Mouse (Mus musculus): ENCODE measurements around the gene Sstr4. TPM values are rescaled to one million over a fixed set of nuclear protein-coding genes. Genes with fewer than 3 reads are reported as not detected.
A peak's percentile ranks its signal among the peaks of the same experiment; 100 is the strongest.

Gene Sstr4
- polyA plus RNA-seq (2014; fragmentation: Nextera tagmentation; extraction: Ambion mirVana), result 2.2 and 2.5 TPM in 2 replicates

- ATAC-seq (replicated peaks; ENCODE audit: insufficient number of reproducible peaks, low FRiP score, low TSS enrichment, low read depth) (peak; percentile 66), DNase-seq (ENCODE audit: low spot score) (peak; percentile 65)
- peak within 1 kb of the TSS; percentile 54 for H3K9ac ChIP-seq (replicated peaks; ENCODE audit: low read length)
- no peaks in the 10 kb centered on the region for H3K36me3 ChIP-seq (replicated peaks; ENCODE audit: control insufficient read depth, insufficient read depth, low read depth, low read length)
- H3K4me3 ChIP-seq (ENCODE audit: low read depth, low read length), result peak within 1 kb of the TSS; percentile 56
- WGBS, result 5% methylated on average over 69 of the region's 83 CpGs
- H3K4me2 ChIP-seq (ENCODE audit: low read depth, low read length), result peak within 1 kb of the TSS; percentile 98
- no peaks in the 10 kb centered on the region for H3K9me3 ChIP-seq (replicated peaks; ENCODE audit: control insufficient read depth, low read length)
- H3K27me3 ChIP-seq (ENCODE audit: control insufficient read depth, insufficient read depth, low read length), result peaks cover 11% of the 10 kb centered on the region
- H3K27ac ChIP-seq (replicated peaks; ENCODE audit: low read depth, low read length), result no peak within 1 kb of the TSS
- 0 out of 2 replicates have a peak, but pooled peaks cover 2% of the 10 kb centered on the region for H3K4me1 ChIP-seq (ENCODE audit: control insufficient read depth, insufficient read depth, low read length)
Measured at GRCm38 (mm10) chr2:148395131-148396051, at the start of gene Sstr4. Sstr4 (plus strand) TSS chr2:148395344.

DNA sequence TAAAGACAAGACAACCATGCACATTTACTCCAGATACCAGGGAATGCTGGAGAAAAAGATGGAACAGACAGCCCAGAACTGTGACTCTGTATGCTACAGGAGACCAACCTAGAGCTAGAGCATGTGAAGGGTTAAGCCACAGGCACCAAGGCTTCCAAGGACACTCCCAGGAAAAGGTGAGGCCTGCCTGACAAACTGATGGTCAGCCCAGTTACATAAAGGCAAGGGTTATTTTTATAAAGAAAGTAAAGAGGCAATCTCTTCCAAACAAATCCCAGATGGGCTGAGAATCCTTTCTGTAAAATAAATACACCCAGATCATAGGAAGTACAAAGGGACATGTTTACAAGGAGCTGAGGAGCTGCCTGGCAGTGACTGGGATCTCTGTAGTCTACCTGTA is 49.8 kb upstream of the Sstr4 start:
- Histone ChIP-seq H3K27ac (replicated peaks; ENCODE audit: low read depth, low read length) (no peak overlapping the region), H3K9ac (replicated peaks; ENCODE audit: low read length) (no peak overlapping the region), H3K4me3 (ENCODE audit: low read depth, low read length) (no peak overlapping the region), H3K4me1 (ENCODE audit: control insufficient read depth, insufficient read depth, low read length) (no peaks in the 10 kb centered on the region), H3K36me3 (replicated peaks; ENCODE audit: control insufficient read depth, insufficient read depth, low read depth, low read length) (no peaks in the 10 kb centered on the region), H3K27me3 (ENCODE audit: control insufficient read depth, insufficient read depth, low read length) (no peaks in the 10 kb centered on the region), H3K9me3 (replicated peaks; ENCODE audit: control insufficient read depth, low read length) (no peaks in the 10 kb centered on the region), H3K4me2 (ENCODE audit: low read depth, low read length) (no peak overlapping the region)
- DNase-seq (ENCODE audit: low spot score) (no peak), ATAC-seq (replicated peaks; ENCODE audit: insufficient number of reproducible peaks, low FRiP score, low TSS enrichment, low read depth) (no peak)

- ATAC-seq (replicated peaks; ENCODE audit: insufficient number of reproducible peaks, low FRiP score, low TSS enrichment, low read depth), result no peak
- 84% methylated on average over 1 of the region's 1 CpGs for WGBS
Measured at GRCm38 (mm10) chr2:148346976-148347375, 48.2 kb upstream of the Sstr4 start.

DNA sequence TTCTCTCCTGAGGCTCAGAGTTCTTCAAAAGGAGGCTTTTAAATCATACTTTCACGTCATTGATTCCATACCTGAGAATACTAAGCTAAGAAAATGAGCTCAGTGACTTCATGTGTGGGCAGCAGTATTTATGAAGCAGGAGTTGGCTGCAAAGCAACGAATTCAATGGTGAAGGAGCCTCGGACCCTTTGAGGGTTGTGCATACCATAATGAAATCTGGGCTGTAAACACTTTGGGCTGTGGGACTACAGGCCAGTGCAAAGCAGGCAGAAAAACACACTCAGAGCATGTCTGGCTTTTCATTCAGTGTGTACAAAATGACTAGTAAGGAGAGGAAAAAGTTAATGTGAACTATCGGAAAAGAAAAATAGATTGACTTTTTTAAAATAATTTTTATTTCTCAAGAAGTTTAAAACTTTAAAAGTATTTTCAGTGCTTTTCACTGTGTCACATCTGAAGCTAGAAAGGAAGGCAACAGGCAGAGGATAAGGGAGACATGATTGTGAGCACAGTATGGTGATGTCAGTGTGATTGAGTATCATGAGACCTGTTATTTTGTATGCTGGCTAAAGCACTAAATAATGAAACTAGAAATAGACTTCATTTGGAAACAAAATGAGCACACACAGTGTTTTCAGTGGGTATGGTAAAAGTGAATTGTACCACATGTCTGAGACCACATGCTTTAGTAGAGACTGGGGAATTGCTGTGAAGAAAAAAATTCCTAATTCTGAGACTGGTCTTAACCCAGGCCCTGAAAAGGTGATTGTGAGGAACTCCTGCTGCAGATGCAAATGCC is 45.4 kb upstream of the Sstr4 start:
- H3K27me3 ChIP-seq (ENCODE audit: control insufficient read depth, insufficient read depth, low read length), result no peaks in the 10 kb centered on the region
- no peaks in the 10 kb centered on the region for H3K9me3 ChIP-seq (replicated peaks; ENCODE audit: control insufficient read depth, low read length)
- ATAC-seq (replicated peaks; ENCODE audit: insufficient number of reproducible peaks, low FRiP score, low TSS enrichment, low read depth), result no peak
- no peaks in the 10 kb centered on the region for H3K4me1 ChIP-seq (ENCODE audit: control insufficient read depth, insufficient read depth, low read length)
- H3K4me3 ChIP-seq (ENCODE audit: low read depth, low read length), result no peak overlapping the region
- no peak overlapping the region for H3K4me2 ChIP-seq (ENCODE audit: low read depth, low read length)
- no peak overlapping the region for H3K27ac ChIP-seq (replicated peaks; ENCODE audit: low read depth, low read length)
- DNase-seq (ENCODE audit: low spot score), result no peak
- H3K9ac ChIP-seq (replicated peaks; ENCODE audit: low read length), result no peak overlapping the region
- WGBS, result 75% methylated on average over 4 of the region's 4 CpGs
- H3K36me3 ChIP-seq (replicated peaks; ENCODE audit: control insufficient read depth, insufficient read depth, low read depth, low read length), result no peaks in the 10 kb centered on the region

More at GRCm38 (mm10) chr2:148346976-148347375, 48.2 kb upstream of the Sstr4 start:
- H3K4me1 ChIP-seq (ENCODE audit: control insufficient read depth, insufficient read depth, low read length), result no peaks in the 10 kb centered on the region
- no peak overlapping the region for H3K27ac ChIP-seq (replicated peaks; ENCODE audit: low read depth, low read length)
- H3K9ac ChIP-seq (replicated peaks; ENCODE audit: low read length), result no peak overlapping the region
- H3K4me3 ChIP-seq (ENCODE audit: low read depth, low read length), result no peak overlapping the region
- no peak for DNase-seq (ENCODE audit: low spot score)
- no peaks in the 10 kb centered on the region for H3K9me3 ChIP-seq (replicated peaks; ENCODE audit: control insufficient read depth, low read length)
- H3K36me3 ChIP-seq (replicated peaks; ENCODE audit: control insufficient read depth, insufficient read depth, low read depth, low read length), result no peaks in the 10 kb centered on the region
- no peak overlapping the region for H3K4me2 ChIP-seq (ENCODE audit: low read depth, low read length)
- H3K27me3 ChIP-seq (ENCODE audit: control insufficient read depth, insufficient read depth, low read length), result no peaks in the 10 kb centered on the region

DNA sequence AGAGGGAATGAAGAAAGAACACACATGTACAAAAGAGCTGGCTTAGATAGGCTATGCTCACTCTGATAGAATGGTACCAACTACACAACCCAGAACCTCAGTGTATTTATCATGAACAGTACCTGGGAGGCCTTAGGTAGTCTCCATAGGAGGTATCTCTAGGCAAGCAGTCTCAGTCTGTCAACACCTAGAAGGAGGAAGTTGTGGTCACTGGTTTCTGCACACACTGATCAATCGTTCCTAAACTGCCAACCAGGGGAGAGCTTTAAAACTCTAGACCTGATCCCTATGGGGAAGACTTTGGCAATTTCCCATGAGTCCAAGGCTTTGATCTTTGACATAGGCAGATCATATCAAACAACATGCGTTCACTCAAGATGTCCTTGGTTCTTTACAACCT is 44.7 kb upstream of the Sstr4 start:
- Histone ChIP-seq H3K9me3 (replicated peaks; ENCODE audit: control insufficient read depth, low read length) (no peaks in the 10 kb centered on the region), H3K4me3 (ENCODE audit: low read depth, low read length) (no peak overlapping the region), H3K27ac (replicated peaks; ENCODE audit: low read depth, low read length) (no peak overlapping the region), H3K27me3 (ENCODE audit: control insufficient read depth, insufficient read depth, low read length) (no peaks in the 10 kb centered on the region), H3K4me2 (ENCODE audit: low read depth, low read length) (no peak overlapping the region), H3K4me1 (ENCODE audit: control insufficient read depth, insufficient read depth, low read length) (no peaks in the 10 kb centered on the region), H3K9ac (replicated peaks; ENCODE audit: low read length) (no peak overlapping the region), H3K36me3 (replicated peaks; ENCODE audit: control insufficient read depth, insufficient read depth, low read depth, low read length) (no peaks in the 10 kb centered on the region)
- no peak for DNase-seq (ENCODE audit: low spot score)
- ATAC-seq (replicated peaks; ENCODE audit: insufficient number of reproducible peaks, low FRiP score, low TSS enrichment, low read depth), result no peak
- 83% methylated on average over 2 of the region's 2 CpGs for WGBS

DNA sequence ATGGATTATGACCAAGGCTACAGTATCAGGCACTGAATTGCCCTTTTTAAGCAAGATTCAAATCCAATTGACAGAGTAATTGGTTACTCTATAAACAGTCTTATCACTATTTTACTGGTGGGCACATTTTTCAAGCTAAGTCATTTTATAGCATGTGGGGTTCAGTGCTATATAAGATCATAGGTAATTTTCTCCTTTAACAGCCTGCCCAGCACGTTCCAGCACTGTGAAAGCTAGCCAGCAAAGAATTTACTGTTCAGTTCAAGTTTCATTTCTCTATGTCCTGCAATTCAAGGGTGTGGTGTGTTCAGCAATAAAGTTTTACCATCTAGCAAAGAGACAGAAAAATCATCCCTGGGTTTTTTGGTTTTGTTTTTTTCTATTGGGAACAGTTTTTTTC is 42.5 kb upstream of the Sstr4 start:
- 77% methylated on average over 1 of the region's 1 CpGs for WGBS
- Histone ChIP-seq H3K4me1 (ENCODE audit: control insufficient read depth, insufficient read depth, low read length) (no peaks in the 10 kb centered on the region), H3K4me3 (ENCODE audit: low read depth, low read length) (no peak overlapping the region), H3K27me3 (ENCODE audit: control insufficient read depth, insufficient read depth, low read length) (no peaks in the 10 kb centered on the region), H3K36me3 (replicated peaks; ENCODE audit: control insufficient read depth, insufficient read depth, low read depth, low read length) (no peaks in the 10 kb centered on the region), H3K9ac (replicated peaks; ENCODE audit: low read length) (no peak overlapping the region), H3K4me2 (ENCODE audit: low read depth, low read length) (no peak overlapping the region), H3K9me3 (replicated peaks; ENCODE audit: control insufficient read depth, low read length) (no peaks in the 10 kb centered on the region), H3K27ac (replicated peaks; ENCODE audit: low read depth, low read length) (no peak overlapping the region)
- no peak for ATAC-seq (replicated peaks; ENCODE audit: insufficient number of reproducible peaks, low FRiP score, low TSS enrichment, low read depth)
- no peak for DNase-seq (ENCODE audit: low spot score)

DNA sequence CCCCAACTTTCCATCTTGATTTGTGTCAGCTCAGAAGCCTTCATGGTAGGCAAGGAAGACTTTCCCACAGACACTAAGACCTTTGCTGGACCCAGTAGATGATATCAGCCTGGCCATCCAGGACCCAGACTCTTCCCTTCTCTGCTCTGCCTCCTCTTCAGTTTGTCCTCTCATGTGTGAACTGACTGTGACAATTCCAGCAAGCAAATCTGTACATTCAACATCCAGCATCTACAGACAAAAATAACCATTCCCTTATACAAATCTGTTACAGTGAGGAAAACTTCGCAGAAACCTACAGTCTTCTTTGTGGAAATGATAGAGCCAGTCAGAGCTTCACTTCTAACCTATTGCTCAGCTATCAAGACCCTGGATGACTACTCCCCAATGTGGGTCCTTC is 38.0 kb upstream of the Sstr4 start:
- no peak for ATAC-seq (replicated peaks; ENCODE audit: insufficient number of reproducible peaks, low FRiP score, low TSS enrichment, low read depth)
- Histone ChIP-seq H3K27me3 (ENCODE audit: control insufficient read depth, insufficient read depth, low read length) (no peaks in the 10 kb centered on the region), H3K27ac (replicated peaks; ENCODE audit: low read depth, low read length) (no peak overlapping the region), H3K4me2 (ENCODE audit: low read depth, low read length) (no peak overlapping the region), H3K4me1 (ENCODE audit: control insufficient read depth, insufficient read depth, low read length) (no peaks in the 10 kb centered on the region), H3K36me3 (replicated peaks; ENCODE audit: control insufficient read depth, insufficient read depth, low read depth, low read length) (no peaks in the 10 kb centered on the region), H3K4me3 (ENCODE audit: low read depth, low read length) (no peak overlapping the region), H3K9me3 (replicated peaks; ENCODE audit: control insufficient read depth, low read length) (no peaks in the 10 kb centered on the region), H3K9ac (replicated peaks; ENCODE audit: low read length) (no peak overlapping the region)
- WGBS, result 76% methylated on average over 1 of the region's 1 CpGs
- DNase-seq (ENCODE audit: low spot score), result no peak

DNA sequence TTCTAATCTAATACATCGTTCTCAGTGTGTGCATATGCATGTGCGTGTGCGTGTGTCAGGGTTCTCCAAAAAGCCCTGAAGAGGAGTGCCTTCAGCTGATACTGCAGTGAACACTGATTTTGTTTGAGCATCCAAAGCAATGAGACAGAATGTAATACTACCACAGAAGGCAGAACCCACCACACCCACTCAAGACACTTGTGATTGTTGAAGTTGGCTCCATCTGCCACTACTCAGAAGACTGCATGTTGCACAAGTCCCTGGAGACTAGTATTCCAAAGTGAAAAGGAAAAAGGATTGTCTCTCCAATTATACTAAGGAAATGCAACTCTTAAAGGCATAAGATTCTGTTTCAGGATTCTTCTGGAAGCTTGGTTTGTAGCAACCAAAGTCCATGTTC is 30.6 kb upstream of the Sstr4 start:
- no peak for ATAC-seq (replicated peaks; ENCODE audit: insufficient number of reproducible peaks, low FRiP score, low TSS enrichment, low read depth)
- H3K9ac ChIP-seq (replicated peaks; ENCODE audit: low read length), result no peak overlapping the region
- H3K27ac ChIP-seq (replicated peaks; ENCODE audit: low read depth, low read length), result no peak overlapping the region
- WGBS, result 90% methylated on average over 3 of the region's 3 CpGs
- H3K4me2 ChIP-seq (ENCODE audit: low read depth, low read length), result no peak overlapping the region
- H3K4me1 ChIP-seq (ENCODE audit: control insufficient read depth, insufficient read depth, low read length), result no peaks in the 10 kb centered on the region
- no peak overlapping the region for H3K4me3 ChIP-seq (ENCODE audit: low read depth, low read length)
- H3K27me3 ChIP-seq (ENCODE audit: control insufficient read depth, insufficient read depth, low read length), result no peaks in the 10 kb centered on the region
- H3K9me3 ChIP-seq (replicated peaks; ENCODE audit: control insufficient read depth, low read length), result no peaks in the 10 kb centered on the region
- DNase-seq (ENCODE audit: low spot score), result no peak
- H3K36me3 ChIP-seq (replicated peaks; ENCODE audit: control insufficient read depth, insufficient read depth, low read depth, low read length), result no peaks in the 10 kb centered on the region
